11 mouse cellular contexts compared by ENCODE assay signal in genomic region chr2:127328090-127328851, GRCm38 (mm10). TPM values are rescaled to one million over a fixed set of nuclear protein-coding genes. Genes with fewer than 3 reads are reported as not detected.
DNase-seq lines count a peak whose midpoint lies in the region; ATAC-seq and TF ChIP-seq lines count a peak whose summit lies in the region.
"Had no signal": no experiment of that assay in that cellular context is flagged by ENCODE, and none has a peak within 500 bp of the region (broad histone marks: within the 10 kb centered on the region; RNA-seq: fewer than 3 reads in every experiment).

No protein-coding gene starts in this region.

- H3K27ac ChIP-seq in heart, embryonic 10.5 days, result peak overlapping the region; percentile 78
- no peak overlapping the region for H3K27ac ChIP-seq in neural tube, embryonic 13.5 days (replicated peaks)
- no peak overlapping the region for H3K27ac ChIP-seq in neural tube, embryonic 15.5 days (replicated peaks)
- peak overlapping the region; percentile 66 for H3K27ac ChIP-seq in liver, postnatal 0 days (ENCODE audit: low read depth)
- no peak overlapping the region for H3K27ac ChIP-seq in forebrain, postnatal 0 days (ENCODE audit: low read depth, low read length)
- H3K27ac ChIP-seq: forebrain, embryonic 12.5 days; hindbrain, embryonic 15.5 days had no signal

- WGBS in heart, embryonic 10.5 days, result 67% methylated on average over 12 of the region's 12 CpGs
- WGBS in neural tube, embryonic 13.5 days, result 70% methylated on average over 12 of the region's 12 CpGs
- 80% methylated on average over 12 of the region's 12 CpGs for WGBS in neural tube, embryonic 15.5 days
- 32% methylated on average over 12 of the region's 12 CpGs for WGBS in liver, postnatal 0 days (ENCODE audit: insufficient replicate concordance)
- 79% methylated on average over 12 of the region's 12 CpGs for WGBS in forebrain, postnatal 0 days

- H3K4me3 ChIP-seq in heart, embryonic 10.5 days, result no peak overlapping the region
- no peak overlapping the region for H3K4me3 ChIP-seq in neural tube, embryonic 13.5 days
- no peak overlapping the region for H3K4me3 ChIP-seq in neural tube, embryonic 15.5 days (replicated peaks)
- no peak overlapping the region for H3K4me3 ChIP-seq in liver, postnatal 0 days (ENCODE audit: low read depth, low read length)
- no peak overlapping the region for H3K4me3 ChIP-seq in forebrain, postnatal 0 days (ENCODE audit: low read depth, low read length)
- H3K4me3 ChIP-seq: forebrain, embryonic 12.5 days; hindbrain, embryonic 15.5 days had no signal

- no peaks in the 10 kb centered on the region for H3K9me3 ChIP-seq in heart, embryonic 10.5 days
- no peaks in the 10 kb centered on the region for H3K9me3 ChIP-seq in neural tube, embryonic 13.5 days
- no peaks in the 10 kb centered on the region for H3K9me3 ChIP-seq in neural tube, embryonic 15.5 days (replicated peaks)
- H3K9me3 ChIP-seq in liver, postnatal 0 days (ENCODE audit: low read length), result no peaks in the 10 kb centered on the region
- no peaks in the 10 kb centered on the region for H3K9me3 ChIP-seq in forebrain, postnatal 0 days (ENCODE audit: low read length)
- H3K9me3 ChIP-seq: forebrain, embryonic 12.5 days; hindbrain, embryonic 15.5 days had no signal

- 0 out of 2 replicates have a peak, but pooled peaks have one; percentile 23 for ATAC-seq in neural tube, embryonic 13.5 days (ENCODE audit: low read depth)
- ATAC-seq in neural tube, embryonic 15.5 days (ENCODE audit: low FRiP score), result no peak
- peak; percentile 79 for ATAC-seq in liver, postnatal 0 days
- no peak for ATAC-seq in forebrain, postnatal 0 days

- no peaks in the 10 kb centered on the region for H3K36me3 ChIP-seq in heart, embryonic 10.5 days
- no peaks in the 10 kb centered on the region for H3K36me3 ChIP-seq in neural tube, embryonic 13.5 days
- no peaks in the 10 kb centered on the region for H3K36me3 ChIP-seq in neural tube, embryonic 15.5 days
- H3K36me3 ChIP-seq in liver, postnatal 0 days (replicated peaks; ENCODE audit: insufficient read depth, low read length), result no peaks in the 10 kb centered on the region
- no peaks in the 10 kb centered on the region for H3K36me3 ChIP-seq in forebrain, postnatal 0 days (ENCODE audit: insufficient read depth)
- H3K36me3 ChIP-seq: forebrain, embryonic 12.5 days; hindbrain, embryonic 15.5 days had no signal

- H3K27me3 ChIP-seq in heart, embryonic 10.5 days (ENCODE audit: insufficient read depth, poor library complexity, severe bottlenecking), result 0 out of 2 replicates have a peak, but pooled peaks cover 4% of the 10 kb centered on the region
- H3K27me3 ChIP-seq in neural tube, embryonic 13.5 days, result no peaks in the 10 kb centered on the region
- H3K27me3 ChIP-seq in neural tube, embryonic 15.5 days (replicated peaks), result no peaks in the 10 kb centered on the region
- no peaks in the 10 kb centered on the region for H3K27me3 ChIP-seq in liver, postnatal 0 days (ENCODE audit: insufficient read depth, low read length)
- H3K27me3 ChIP-seq in forebrain, postnatal 0 days (ENCODE audit: insufficient read depth, low read length), result no peaks in the 10 kb centered on the region
- H3K27me3 ChIP-seq: hindbrain, embryonic 15.5 days had no signal

- TF ChIP-seq EP300 in liver, postnatal 0 days (IDR thresholded peaks at IDR 0.05; ENCODE audit: low read depth), result peak; percentile 71

- DNase-seq in heart, embryonic 10.5 days (ENCODE audit: low spot score), result no peak
- no peak for DNase-seq in heart, adult 11 months
- peak; percentile 44 for DNase-seq in liver, postnatal 0 days
- DNase-seq in yolk sac, embryonic 10.5 days (ENCODE audit: low spot score), result peak; percentile 25
- DNase-seq in forebrain, postnatal 0 days, result no peak
- no peak for DNase-seq in gastrocnemius, postnatal 36 days
- DNase-seq: cerebellum, adult 9-10 months had no signal

- intact Hi-C loops in gastrocnemius, postnatal 36 days (cut with DNase I), result no loop called here

- H3K4me2 ChIP-seq in neural tube, embryonic 13.5 days, result no peak overlapping the region
- no peak overlapping the region for H3K4me2 ChIP-seq in neural tube, embryonic 15.5 days
- H3K4me2 ChIP-seq in liver, postnatal 0 days (ENCODE audit: low read depth, low read length), result no peak overlapping the region
- H3K4me2 ChIP-seq in forebrain, postnatal 0 days (ENCODE audit: low read depth), result no peak overlapping the region
- H3K4me2 ChIP-seq: forebrain, embryonic 12.5 days; hindbrain, embryonic 15.5 days had no signal

- no peak for TF ChIP-seq CTCF in liver, postnatal 0 days (IDR thresholded peaks at IDR 0.05; ENCODE audit: low read depth)
- TF ChIP-seq CTCF in forebrain, postnatal 0 days (IDR thresholded peaks at IDR 0.05; ENCODE audit: low read depth), result no peak

- H3K4me1 ChIP-seq in heart, embryonic 10.5 days, result peaks cover 51% of the 10 kb centered on the region
- no peaks in the 10 kb centered on the region for H3K4me1 ChIP-seq in neural tube, embryonic 13.5 days (replicated peaks)
- no peaks in the 10 kb centered on the region for H3K4me1 ChIP-seq in neural tube, embryonic 15.5 days
- peaks cover 20% of the 10 kb centered on the region for H3K4me1 ChIP-seq in liver, postnatal 0 days (ENCODE audit: insufficient read depth)
- H3K4me1 ChIP-seq in forebrain, postnatal 0 days (ENCODE audit: insufficient read depth), result no peaks in the 10 kb centered on the region
- H3K4me1 ChIP-seq: forebrain, embryonic 12.5 days; hindbrain, embryonic 15.5 days had no signal

- no peak overlapping the region for H3K9ac ChIP-seq in neural tube, embryonic 13.5 days
- no peak overlapping the region for H3K9ac ChIP-seq in neural tube, embryonic 15.5 days (replicated peaks)
- H3K9ac ChIP-seq in liver, postnatal 0 days (replicated peaks), result no peak overlapping the region
- H3K9ac ChIP-seq in forebrain, postnatal 0 days, result no peak overlapping the region
- H3K9ac ChIP-seq: forebrain, embryonic 12.5 days; hindbrain, embryonic 15.5 days had no signal

RNA-seq across cellular contexts. Expression of gene Dusp2, which starts 7.7 kb away (rescaled TPM):
- polyA plus RNA-seq in heart, embryonic 10.5 days (2016; fragmentation: Nextera tagmentation; extraction: Ambion mirVana), result 14.1 and 15.7 TPM in 2 replicates
- polyA plus RNA-seq in neural tube, embryonic 13.5 days (2015; fragmentation: Nextera tagmentation; extraction: Ambion mirVana), result 7.5 and 9.1 TPM in 2 replicates
- polyA plus RNA-seq in neural tube, embryonic 15.5 days (2015; fragmentation: Nextera tagmentation; extraction: Ambion mirVana), result 18.2 and 23.1 TPM in 2 replicates
- 5.6 and 5.9 TPM in 2 replicates for polyA plus RNA-seq in liver, postnatal 0 days (2015; fragmentation: Nextera tagmentation; extraction: Ambion mirVana)
- total RNA-seq in forebrain, postnatal 0 days (2014; rRNA removed), result 10.0 and 13.9 TPM in 2 replicates
- 19.1 and 20.2 TPM in 2 replicates for polyA plus RNA-seq in forebrain, postnatal 0 days (2015; fragmentation: Nextera tagmentation; extraction: Ambion mirVana)
- total RNA-seq in gastrocnemius, postnatal 36 days (2021), result 1 to 10 TPM in 1 of 2 experiments, under 1 TPM in 1; 0.72 to 1.3 TPM

RNA-seq across cellular contexts. Expression of gene Astl, which starts 10.2 kb away (rescaled TPM):
- polyA plus RNA-seq in heart, embryonic 10.5 days (2016; fragmentation: Nextera tagmentation; extraction: Ambion mirVana), result 0.08 TPM in 1 of 2 replicates, not detected in the other
- polyA plus RNA-seq in neural tube, embryonic 13.5 days (2015; fragmentation: Nextera tagmentation; extraction: Ambion mirVana), result not detected in 2 replicates
- polyA plus RNA-seq in neural tube, embryonic 15.5 days (2015; fragmentation: Nextera tagmentation; extraction: Ambion mirVana), result not detected in 2 replicates
- not detected in 2 replicates for polyA plus RNA-seq in liver, postnatal 0 days (2015; fragmentation: Nextera tagmentation; extraction: Ambion mirVana)
- not detected in 2 replicates for total RNA-seq in forebrain, postnatal 0 days (2014; rRNA removed)
- not detected in 2 replicates for polyA plus RNA-seq in forebrain, postnatal 0 days (2015; fragmentation: Nextera tagmentation; extraction: Ambion mirVana)
- not detected for total RNA-seq in gastrocnemius, postnatal 36 days (2021)
- polyA plus RNA-seq: forebrain, embryonic 12.5 days; hindbrain, embryonic 15.5 days had no signal

RNA-seq across cellular contexts. Expression of gene Adra2b, which starts 34.7 kb away (rescaled TPM):
- 9.2 and 10.1 TPM in 2 replicates for polyA plus RNA-seq in heart, embryonic 10.5 days (2016; fragmentation: Nextera tagmentation; extraction: Ambion mirVana)
- polyA plus RNA-seq in neural tube, embryonic 13.5 days (2015; fragmentation: Nextera tagmentation; extraction: Ambion mirVana), result 0.32 and 0.45 TPM in 2 replicates
- polyA plus RNA-seq in neural tube, embryonic 15.5 days (2015; fragmentation: Nextera tagmentation; extraction: Ambion mirVana), result 0.60 and 0.72 TPM in 2 replicates
- polyA plus RNA-seq in liver, postnatal 0 days (2015; fragmentation: Nextera tagmentation; extraction: Ambion mirVana), result 4.7 and 4.8 TPM in 2 replicates
- 0.46 and 0.67 TPM in 2 replicates for total RNA-seq in forebrain, postnatal 0 days (2014; rRNA removed)
- polyA plus RNA-seq in forebrain, postnatal 0 days (2015; fragmentation: Nextera tagmentation; extraction: Ambion mirVana), result 0.38 and 0.80 TPM in 2 replicates
- total RNA-seq in gastrocnemius, postnatal 36 days (2021), result under 1 TPM; 0.48 to 0.86 TPM

RNA-seq across cellular contexts. Expression of gene Stard7, which starts 58.3 kb away (rescaled TPM):
- polyA plus RNA-seq in heart, embryonic 10.5 days (2016; fragmentation: Nextera tagmentation; extraction: Ambion mirVana), result 97.1 and 110 TPM in 2 replicates
- 71.7 and 78.6 TPM in 2 replicates for polyA plus RNA-seq in neural tube, embryonic 13.5 days (2015; fragmentation: Nextera tagmentation; extraction: Ambion mirVana)
- polyA plus RNA-seq in neural tube, embryonic 15.5 days (2015; fragmentation: Nextera tagmentation; extraction: Ambion mirVana), result 79.6 and 83.2 TPM in 2 replicates
- polyA plus RNA-seq in liver, postnatal 0 days (2015; fragmentation: Nextera tagmentation; extraction: Ambion mirVana), result 41.7 and 44.7 TPM in 2 replicates
- 178 and 203 TPM in 2 replicates for total RNA-seq in forebrain, postnatal 0 days (2014; rRNA removed)
- polyA plus RNA-seq in forebrain, postnatal 0 days (2015; fragmentation: Nextera tagmentation; extraction: Ambion mirVana), result 89.3 and 110 TPM in 2 replicates
- total RNA-seq in gastrocnemius, postnatal 36 days (2021), result 100 to 1,000 TPM in 1 of 2 experiments, 10 to 100 TPM in 1; 89.2 to 110 TPM

Comparison
In these comparisons a context has a peak if more than half of its experiments do, and no peak if none do; other contexts are left out.
1. ATAC-seq: peak in neural tube, embryonic 13.5 days (single experiment) and liver, postnatal 0 days (single experiment); none in neural tube, embryonic 15.5 days (single experiment) and forebrain, postnatal 0 days (single experiment).
2. DNase-seq: peak in liver, postnatal 0 days (single experiment) and yolk sac, embryonic 10.5 days (single experiment); none in heart, embryonic 10.5 days (single experiment), heart, adult 11 months (single experiment), forebrain, postnatal 0 days (single experiment) and gastrocnemius, postnatal 36 days (0 of 2).
3. H3K27ac ChIP-seq: peak in heart, embryonic 10.5 days (single experiment) and liver, postnatal 0 days (single experiment); none in neural tube, embryonic 13.5 days (single experiment), neural tube, embryonic 15.5 days (single experiment) and forebrain, postnatal 0 days (single experiment).